Mouse (Mus musculus) embryonic fibroblast, embryonic 13.5 days (primary cell): Measurements from ENCODE around the gene Ulk2. TPM values are rescaled to one million over a fixed set of nuclear protein-coding genes. Genes with fewer than 3 reads are reported as not detected.
A peak's percentile ranks its signal among the peaks of the same experiment; 100 is the strongest.

ENCODE experiments used
- H3K27ac ChIP-seq: 2 replicates; pipeline ENCODE4 v1.5.1; 2012; ENCODE audit warnings: low read length, control low read depth, inconsistent platforms; ENCODE audit not compliant: insufficient read depth
- H3K4me1 ChIP-seq: 2 replicates; pipeline ENCODE4 v1.6.1; 2011; ENCODE audit warnings: low read length; ENCODE audit not compliant: control insufficient read depth, insufficient read depth
- H3K4me3 ChIP-seq: 2 replicates; pipeline ENCODE4 v1.5.1; 2011; ENCODE audit warnings: mild to moderate bottlenecking, control low read depth, low read length; ENCODE audit not compliant: insufficient read depth
- CTCF ChIP-seq: IDR thresholded peaks from 2 replicates; pipeline ENCODE4 v1.5.1; 2011; ENCODE audit warnings: mild to moderate bottlenecking, control low read depth, low read length, moderate library complexity, borderline replicate concordance; ENCODE audit not compliant: insufficient read depth
- POLR2A ChIP-seq: IDR thresholded peaks from 2 replicates; pipeline ENCODE4 v1.6.1; 2011; ENCODE audit warnings: low read depth, mild to moderate bottlenecking, control low read depth, low read length, moderate library complexity
- polyA plus RNA-seq: library from polyadenylated mRNA; stranded (reverse); fragments of >200 nt; gene quantifications from 2 replicates; pipeline ENCODE4 v1.2.4, GENCODE M21; 2011; ENCODE audit warnings: low read depth; ENCODE audit not compliant: missing spikeins, insufficient read length

Gene Ulk2
- polyA plus RNA-seq, 1 experiment, result 46.1 TPM

DNA sequence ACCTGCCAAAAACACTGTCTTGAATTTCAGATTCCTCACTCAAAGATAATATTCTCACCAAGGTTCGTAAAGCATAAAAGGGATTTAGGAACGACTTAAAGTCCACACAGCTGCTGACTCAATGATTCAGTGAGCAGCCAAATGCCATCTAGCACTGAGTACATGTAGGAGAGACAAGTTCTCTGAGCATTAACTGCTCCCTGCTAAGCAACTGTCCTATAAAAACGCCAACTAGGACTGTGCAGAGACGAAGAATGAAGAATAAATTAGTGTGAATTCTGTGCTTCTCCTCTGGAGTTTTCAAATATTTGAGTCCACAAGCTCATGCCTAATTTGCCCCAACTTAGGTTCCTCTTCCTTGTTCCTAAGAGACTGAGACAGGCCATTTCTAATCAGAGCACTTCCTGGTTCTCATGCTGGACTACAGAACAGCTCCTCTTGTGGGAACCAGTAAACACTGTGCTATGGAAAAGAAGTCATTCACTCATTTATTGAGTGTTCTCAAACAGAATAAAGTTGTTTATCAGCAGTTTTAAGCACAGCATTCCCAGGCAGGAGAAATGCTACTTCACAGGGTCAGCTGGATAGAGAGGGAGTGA is 80.2 kb downstream of the Ulk2 start:
- TF ChIP-seq CTCF (no peak), POLR2A (no peak)
- no peak overlapping the region for H3K27ac ChIP-seq
- no peaks in the 10 kb centered on the region for H3K4me1 ChIP-seq
- H3K4me3 ChIP-seq, result no peak overlapping the region

DNA sequence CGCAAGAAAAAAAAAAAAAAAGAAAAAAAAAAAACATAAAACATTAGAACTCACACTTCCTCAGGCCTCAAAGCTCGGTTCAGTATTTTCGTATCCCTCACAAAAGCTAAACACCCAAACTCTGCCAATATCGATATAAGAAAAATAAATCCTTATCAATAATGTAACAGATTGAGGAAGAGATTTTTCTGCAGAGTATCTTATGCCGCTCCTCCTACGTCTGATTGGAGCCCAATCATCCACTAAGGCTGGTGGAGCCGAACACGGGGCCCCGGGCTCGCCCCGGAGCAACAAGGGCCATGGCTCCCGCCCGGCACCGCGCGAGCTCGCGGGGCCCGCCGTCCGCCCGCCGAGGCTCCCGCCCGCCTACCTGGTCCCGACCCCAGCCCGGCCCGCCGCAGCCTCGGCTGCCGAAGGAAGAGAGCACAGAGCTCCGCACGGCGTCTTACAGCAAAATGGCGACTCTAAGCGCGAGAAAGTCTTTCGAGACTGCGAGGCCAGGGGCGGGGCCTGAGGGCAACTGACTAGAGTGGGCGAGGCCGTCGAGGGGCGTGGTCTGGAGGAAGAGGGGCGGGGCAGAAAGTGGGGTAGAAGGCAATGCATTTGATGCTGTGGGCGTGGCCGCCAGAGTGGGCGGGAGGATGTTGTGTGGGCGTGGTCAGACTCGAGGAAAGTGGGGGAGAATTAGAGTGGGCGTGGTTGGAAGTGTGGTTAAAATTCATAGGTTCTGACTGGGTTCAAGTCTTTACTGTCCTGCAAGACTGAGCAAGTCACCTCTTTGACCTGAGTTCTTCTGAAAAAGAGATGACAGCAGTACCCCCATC is 93.1 kb downstream of the Ulk2 start, which contains the start of gene Prpsap2:
Gene Prpsap2 (minus strand): TSS at position 505 of the 824 bp plus-strand sequence.
- peak within 1 kb of the TSS; percentile 50 for H3K4me3 ChIP-seq
- TF ChIP-seq POLR2A (peak; percentile 86), CTCF (no peak)
- H3K4me1 ChIP-seq, result peaks cover 4% of the 10 kb centered on the region
- H3K27ac ChIP-seq, result no peak within 1 kb of the TSS

DNA sequence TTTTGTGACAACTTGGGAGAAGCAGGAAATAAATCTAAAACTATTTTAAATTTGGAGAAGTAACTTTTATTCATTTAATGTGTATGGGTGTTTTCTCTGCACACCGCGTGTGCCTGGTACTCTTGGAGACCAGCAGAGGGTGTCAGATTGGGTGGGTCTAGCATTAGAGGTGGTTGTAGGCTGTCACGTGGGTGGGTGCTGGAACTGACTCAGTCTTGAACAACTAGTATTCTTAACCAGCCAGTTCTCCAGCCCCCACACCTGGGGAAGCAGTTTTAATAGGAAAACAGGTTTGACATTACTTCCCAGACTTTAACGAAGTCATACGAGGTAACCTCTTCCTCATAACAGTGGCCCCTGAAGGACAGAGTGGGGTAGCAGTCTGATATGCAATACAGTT is 94.4 kb downstream of the Ulk2 start:
- Histone ChIP-seq H3K27ac (no peak overlapping the region), H3K4me1 (peaks cover 4% of the 10 kb centered on the region), H3K4me3 (peak overlapping the region; percentile 28; the same call in 1 of the 2 replicates)
- TF ChIP-seq CTCF (no peak), POLR2A (no peak)

DNA sequence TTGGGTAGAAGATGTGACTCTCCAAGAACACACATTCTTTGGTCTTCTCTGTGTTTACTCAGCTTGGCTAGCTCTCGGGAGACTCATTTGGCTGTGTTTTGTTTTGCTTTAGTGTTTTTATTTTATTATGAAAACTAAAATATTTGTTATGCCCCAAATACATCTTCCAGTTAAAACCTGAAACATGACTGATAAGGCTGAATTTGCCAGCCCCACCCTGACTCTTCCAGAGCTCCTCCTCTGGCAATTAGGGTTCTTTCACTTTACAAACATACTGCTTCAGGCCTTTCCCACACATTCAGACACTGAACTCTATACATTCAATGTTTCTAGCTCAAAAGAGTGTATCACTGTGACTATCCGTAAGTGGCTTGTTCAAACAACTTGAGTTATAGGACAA is 97.7 kb downstream of the Ulk2 start:
- H3K4me3 ChIP-seq, result no peak overlapping the region

DNA sequence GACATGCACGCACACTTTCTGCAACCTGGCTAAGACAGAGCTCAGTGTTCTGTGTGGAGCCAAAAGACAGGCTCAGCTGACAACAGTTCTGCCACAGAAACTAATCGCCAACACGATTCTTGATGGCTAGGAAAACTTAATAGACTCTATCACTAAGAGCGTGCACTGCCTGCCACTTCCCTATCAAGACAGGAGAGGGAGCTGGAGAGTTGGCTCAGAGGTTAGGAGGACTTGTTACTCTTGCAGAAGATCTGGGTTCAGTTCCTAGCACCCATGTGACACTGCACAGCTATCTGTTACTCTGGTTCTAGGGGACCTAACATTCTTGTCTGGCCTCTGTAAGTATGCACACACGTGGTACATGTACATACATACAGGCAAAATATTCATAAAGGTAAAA is 103.3 kb downstream of the Ulk2 start:
- Histone ChIP-seq H3K27ac (no peak overlapping the region), H3K4me1 (no peaks in the 10 kb centered on the region), H3K4me3 (no peak overlapping the region)
- TF ChIP-seq POLR2A (no peak), CTCF (no peak)

More for the DNA sequence above, 97.7 kb downstream of the Ulk2 start:
- TF ChIP-seq CTCF (no peak), POLR2A (no peak)
- Histone ChIP-seq H3K4me1 (peaks cover 4% of the 10 kb centered on the region), H3K27ac (no peak overlapping the region)

DNA sequence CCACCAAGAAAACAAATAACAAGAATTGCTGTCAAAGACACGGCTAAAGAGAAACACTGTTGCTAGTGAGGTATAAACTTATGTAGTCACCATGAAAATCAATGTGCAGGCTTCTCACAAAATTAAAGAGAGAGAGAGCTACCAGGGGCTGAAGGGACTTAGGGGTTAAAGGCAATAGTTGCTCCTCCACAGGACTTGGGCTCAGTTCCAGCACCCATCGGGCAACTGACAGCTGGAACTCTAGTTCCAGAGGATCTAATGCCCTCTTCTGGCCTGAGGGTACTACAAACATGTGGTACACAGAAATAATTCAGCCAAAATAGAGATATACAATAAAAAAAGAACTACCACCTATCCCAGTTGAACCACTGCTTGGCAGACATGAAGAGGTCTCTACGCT is 107.7 kb downstream of the Ulk2 start:
- no peak for TF ChIP-seq CTCF
- TF ChIP-seq POLR2A, result no peak
- Histone ChIP-seq H3K4me1 (no peaks in the 10 kb centered on the region), H3K27ac (no peak overlapping the region), H3K4me3 (no peak overlapping the region)

DNA sequence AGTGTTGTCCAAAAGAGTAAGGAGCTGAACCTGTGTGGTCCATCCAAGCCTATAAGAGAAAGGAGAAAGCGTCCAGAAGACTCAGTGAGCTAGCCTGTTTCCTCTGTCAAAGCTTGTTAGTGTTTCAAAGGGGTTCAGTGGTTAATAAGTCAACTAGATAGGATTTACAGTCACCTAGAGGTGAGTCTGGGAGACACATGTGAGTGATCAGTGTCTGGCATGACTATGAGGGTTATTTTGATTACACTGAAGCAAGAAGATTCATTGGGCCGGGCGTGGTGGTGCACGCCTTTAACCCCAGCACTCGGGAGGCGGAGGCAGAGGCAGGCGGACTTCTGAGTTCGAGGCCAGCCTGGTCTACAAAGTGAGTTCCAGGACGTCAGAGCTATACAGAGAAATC is 109.1 kb downstream of the Ulk2 start:
- no peaks in the 10 kb centered on the region for H3K4me1 ChIP-seq
- no peak overlapping the region for H3K4me3 ChIP-seq
- no peak overlapping the region for H3K27ac ChIP-seq
- TF ChIP-seq POLR2A (no peak), CTCF (no peak)

DNA sequence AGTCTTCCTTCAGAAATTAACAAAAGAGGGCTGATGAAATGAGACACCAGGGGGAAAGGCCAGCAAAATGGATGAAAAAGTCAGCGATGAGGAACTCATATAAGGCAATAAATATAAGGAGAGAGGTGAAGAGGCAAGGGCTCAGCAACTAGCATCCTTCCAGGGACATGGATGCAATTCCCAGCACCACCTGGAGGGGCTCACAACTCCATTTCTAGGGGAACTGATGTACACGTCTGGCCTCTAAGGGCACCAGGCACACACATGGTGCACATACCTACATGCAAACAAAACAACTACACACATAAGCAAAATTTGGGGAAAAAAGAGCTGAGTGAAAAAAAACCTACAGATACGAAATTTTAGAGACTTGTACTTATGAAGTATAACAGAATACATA is 110.4 kb downstream of the Ulk2 start:
- no peak for TF ChIP-seq CTCF
- H3K4me1 ChIP-seq, result no peaks in the 10 kb centered on the region
- no peak overlapping the region for H3K27ac ChIP-seq
- H3K4me3 ChIP-seq, result no peak overlapping the region

DNA sequence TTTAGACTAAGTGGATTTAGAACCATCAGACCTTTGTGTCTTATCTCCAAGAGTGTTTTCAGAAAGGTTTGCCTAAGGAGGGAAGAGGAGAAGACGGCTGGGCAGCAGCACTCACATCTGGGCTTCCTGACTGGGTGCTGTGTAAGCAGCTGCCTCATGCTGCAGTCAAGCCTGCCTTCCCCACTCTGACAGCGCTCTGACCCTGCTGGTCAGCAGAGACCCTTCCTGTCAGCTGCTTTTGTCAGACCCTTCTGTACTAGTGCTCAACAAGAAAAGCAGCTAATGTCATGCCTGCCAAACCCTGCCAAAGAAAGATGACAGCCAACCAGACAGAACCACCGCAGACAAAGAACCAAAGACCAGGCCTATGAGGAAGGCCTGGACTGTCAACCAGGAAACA is 111.1 kb downstream of the Ulk2 start:
- TF ChIP-seq CTCF (no peak), POLR2A (no peak)
- Histone ChIP-seq H3K4me1 (no peaks in the 10 kb centered on the region), H3K4me3 (no peak overlapping the region), H3K27ac (no peak overlapping the region)

DNA sequence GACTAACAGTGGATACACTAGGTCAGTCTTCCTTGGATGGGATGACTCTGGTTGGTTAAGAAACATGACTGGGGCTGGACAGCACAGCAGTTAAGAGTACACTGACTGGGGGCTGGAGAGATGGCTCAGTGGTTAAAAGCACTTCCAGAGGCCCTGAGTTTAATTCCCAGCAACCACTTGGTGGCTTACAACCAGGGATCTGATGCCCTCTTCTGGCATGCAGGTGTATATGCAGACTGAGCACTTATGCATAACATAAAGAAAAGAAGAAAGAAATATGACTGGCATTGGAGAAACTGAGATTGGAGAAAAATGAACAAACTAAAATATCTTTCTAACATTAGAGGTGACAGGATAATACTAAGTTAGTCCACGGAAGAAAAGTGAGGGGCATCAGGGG is 114.4 kb downstream of the Ulk2 start:
- TF ChIP-seq CTCF (no peak), POLR2A (no peak)
- no peak overlapping the region for H3K27ac ChIP-seq
- no peak overlapping the region for H3K4me3 ChIP-seq
- no peaks in the 10 kb centered on the region for H3K4me1 ChIP-seq
